Mouse (Mus musculus) frontal cortex, postnatal 36 days (tissue): ENCODE measurements at regions not wholly inside any gene's neighbourhood (a gene's known extent, or its start where the extent isn't known, plus 50 kb on each side); places are given as distances from the start of the nearest gene placed in this dataset.

Experiments used
- DNase-seq, 2 experiments: peaks; one replicate each; pipeline ENCODE4 v3.0.0; 2022; ENCODE audit warnings: low spot score in 2 of 2

DNA sequence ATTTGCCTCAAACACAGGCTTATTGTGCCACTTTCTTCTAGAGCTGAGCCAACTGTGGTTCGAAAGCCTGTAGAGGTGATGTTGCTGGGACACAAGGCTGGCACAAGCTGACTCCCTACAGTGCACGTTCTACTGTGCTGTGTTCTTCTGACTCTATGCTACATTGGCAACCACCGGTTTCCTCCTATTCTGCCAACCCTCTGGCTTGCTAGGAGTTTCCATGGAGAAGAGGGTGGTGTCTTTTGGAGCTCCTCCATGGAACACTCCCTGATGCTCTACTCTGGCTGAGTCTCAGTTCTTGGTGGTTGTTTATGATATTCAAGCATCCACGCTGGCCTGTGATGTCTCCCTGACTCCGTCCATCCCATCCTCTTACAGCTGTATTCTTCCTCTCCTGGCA, 124.9 kb upstream of the Nmur2 start:
- peak in 1 of 2 experiments; percentile 34 for DNase-seq

DNA sequence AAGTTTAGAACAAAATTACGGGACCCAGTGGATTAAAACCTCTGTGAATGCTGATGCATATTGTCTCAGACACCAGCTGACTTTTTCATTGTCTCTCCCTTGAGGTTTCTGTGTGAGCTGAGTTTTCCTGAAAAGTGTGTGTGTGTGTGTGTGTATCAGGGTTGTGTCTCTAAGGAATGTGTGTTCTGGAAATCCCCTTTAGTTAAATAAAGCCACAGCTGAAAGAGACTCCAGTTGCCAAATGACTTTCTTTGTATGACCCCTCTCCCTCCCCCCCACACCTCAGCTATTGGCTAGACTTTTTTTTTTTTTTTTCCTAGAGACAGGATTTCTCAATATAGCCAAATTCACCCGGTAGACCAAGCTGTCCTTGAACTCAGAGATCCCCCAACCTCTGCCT, 119.5 kb upstream of the Nmur2 start:
- DNase-seq, result no peak

DNA sequence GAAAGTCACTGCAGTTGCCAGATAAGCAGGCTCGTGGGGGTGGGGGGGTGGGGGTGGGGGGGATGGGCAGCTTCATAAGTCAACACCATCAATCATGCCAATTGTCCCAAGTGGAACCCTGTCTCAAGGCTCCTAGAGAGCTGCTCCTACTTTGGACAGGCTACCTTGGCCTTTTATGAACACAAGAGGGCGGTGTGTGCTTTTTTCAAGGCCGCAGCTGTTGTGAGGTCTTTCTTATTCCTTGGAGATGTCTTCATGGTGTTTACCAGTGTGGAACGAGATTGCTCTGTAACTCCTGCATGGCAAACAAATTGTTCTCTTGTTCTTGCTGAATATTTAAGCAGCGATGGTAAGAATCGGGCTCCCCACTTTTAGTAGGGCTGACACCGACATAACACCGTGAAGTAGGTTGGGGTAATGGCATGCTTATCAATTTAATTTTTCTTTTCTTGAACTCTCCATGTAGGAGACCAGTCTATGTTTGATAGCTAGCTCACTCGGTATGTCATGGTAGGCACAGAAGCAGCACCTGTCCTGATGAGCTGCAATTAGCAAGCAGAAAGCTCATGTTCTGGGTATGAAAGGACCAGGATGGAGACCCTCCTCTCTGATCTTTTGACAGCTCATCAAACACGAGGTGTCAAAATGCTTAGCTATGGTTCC, 118.7 kb upstream of the Nmur2 start:
- DNase-seq, result peak; percentile 39 to 81

DNA sequence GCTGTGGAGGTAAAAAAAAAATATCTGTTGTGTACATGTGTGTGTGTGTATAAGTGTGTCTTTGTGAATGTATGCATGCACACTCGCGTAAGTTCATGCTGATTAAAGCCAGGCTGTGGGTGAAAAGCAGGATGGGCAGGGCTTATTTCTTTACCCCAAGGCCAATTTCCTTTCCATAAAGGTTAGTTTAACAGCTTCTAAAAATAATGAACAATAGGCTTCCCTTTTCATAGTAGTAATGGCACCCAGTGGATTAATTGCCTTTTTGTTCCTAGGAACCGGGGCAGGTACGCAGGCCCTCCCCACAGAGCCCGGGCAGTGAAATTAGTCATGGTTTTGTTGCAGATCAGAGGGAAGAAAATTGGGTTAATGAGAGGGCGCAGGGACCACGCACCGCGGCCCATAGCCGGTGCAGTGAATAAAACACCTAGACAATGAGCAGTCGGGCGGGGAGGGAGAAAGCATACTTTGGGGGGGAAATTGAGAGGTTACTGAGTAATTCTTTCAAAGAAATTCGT, 110.1 kb upstream of the Nmur2 start:
- DNase-seq, result no peak

DNA sequence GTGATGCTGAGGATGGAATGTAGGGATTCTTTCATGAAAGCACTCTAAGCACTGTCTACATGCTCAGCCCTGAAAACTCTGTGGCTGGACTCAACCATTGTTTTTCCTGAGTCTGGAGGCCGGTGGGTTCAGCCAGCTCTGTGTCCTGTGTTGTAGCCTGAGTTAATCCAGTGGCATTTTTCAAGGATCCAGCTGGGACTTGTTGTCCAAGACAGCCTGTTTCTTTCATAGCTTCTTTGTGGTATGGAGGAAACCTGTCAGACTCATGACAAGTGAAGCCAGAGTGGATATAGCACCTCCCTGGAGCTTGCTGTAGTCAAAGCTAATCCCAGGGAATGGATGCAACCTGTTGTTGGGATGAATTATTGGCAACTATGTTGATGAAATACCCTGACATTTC, 108.9 kb upstream of the Nmur2 start:
- DNase-seq, result no peak

DNA sequence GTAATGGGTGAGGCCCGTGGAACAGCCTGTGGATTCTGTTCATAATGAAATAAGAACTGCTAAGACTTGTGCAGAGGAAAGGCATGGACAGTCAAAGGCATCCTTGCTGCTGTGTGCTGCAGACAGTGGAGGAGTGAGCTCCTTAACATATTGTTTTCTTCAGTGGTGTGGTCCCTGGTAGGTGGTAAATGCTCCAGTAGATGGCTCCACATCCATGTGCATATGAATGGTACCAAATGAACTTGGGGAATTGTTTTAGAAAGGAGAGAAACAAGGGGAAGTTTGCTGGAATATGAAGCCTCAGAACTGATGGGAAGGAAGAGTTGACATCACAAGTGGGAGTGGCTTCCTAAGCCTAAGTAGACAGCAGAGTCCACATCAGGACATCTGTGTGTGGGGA, 108.1 kb upstream of the Nmur2 start:
- DNase-seq, result peak in 1 of 2 experiments; percentile 37

DNA sequence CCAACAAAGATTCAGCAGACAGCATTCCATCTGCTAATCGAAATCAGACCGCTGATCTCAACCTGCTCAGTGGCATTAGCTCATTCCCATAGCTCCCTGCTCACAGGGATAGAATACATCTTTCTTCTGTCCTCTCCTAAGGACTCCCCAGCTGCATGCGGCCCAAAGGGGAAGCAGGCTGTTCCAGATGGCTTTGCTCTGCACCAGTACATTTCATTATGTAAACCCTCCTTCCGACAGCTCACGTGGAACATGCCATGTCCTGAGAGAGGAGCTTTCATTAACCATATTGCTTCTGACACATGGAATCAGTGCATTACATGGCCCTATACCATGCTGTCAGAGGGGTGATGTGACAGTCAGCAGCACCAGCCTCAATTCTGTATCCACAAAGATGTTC, 105.9 kb upstream of the Nmur2 start:
- DNase-seq, result no peak

DNA sequence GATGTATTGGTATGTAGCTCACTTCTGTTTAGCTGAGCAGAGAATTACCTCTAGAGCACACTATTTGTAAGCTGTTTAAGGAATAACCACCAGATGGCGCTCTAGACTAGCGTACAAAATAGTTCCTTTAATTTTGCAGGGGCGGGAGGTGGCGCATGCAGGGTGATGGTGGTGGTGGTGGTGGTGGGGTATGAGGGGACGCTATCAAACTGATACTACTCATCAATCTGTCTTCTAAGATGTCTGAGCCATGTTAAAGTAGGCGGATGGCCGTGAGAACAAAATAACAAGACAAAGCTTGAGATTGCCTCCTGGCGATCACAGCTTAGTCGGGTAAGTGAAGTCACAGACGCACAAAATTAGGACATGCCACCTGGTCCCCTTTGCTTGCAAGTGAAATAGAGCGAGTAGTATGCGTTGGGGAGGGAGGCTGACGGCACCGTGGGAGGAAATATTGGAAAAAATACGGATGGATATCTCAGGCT, 90.6 kb upstream of the Nmur2 start:
- peak; percentile 35 to 67 for DNase-seq

DNA sequence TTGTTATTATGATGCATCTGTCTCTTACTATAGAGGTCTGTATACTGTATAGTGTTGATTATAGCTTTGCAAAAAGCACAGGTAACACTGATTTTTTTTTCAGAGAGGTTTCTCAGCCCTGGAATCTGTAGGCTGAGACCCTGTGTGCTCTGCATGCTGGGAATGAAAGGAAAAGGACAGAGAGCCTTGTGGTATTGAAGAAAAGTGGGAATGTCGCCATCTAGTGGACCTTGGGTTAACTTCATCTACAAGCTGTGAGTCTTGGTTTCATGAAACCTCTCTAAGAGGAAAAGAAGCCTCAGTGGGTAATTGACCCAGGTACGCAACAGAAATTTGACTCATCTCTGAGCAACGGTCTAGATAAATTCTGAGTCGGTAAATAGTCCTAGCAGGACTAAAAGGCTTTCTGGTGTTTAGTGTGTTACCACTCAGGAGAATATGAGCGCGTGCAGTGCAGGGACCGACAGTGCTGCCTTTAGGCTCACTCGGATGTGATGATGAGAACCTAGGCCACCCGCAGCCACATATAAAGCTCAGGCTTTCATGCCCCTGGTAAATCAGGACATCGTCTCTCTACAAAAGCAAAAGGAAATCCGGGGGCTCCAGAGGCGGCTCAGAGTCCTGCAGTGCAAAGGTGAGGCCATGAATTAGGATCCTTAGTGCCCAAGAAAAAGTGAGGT, 75.9 kb upstream of the Nmur2 start:
- DNase-seq, result peak; percentile 38 to 68

DNA sequence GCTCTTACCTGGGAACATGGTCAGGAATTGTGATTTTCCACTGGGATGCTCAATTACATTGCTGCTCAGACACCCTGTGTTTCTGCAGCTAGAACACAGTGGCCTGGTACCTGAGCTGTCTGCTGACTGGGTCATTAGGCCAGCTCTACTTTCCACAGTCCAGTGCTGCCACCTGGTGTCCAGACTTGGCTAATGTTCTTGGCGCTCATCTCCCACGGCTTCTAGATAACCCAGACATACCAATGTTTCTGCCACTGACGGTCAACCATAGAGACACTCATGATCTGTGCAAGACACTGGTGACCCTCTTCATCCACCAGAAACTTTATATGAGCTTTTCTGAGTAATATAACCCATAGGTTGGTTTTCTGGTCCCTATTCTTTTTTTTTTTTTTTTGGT, 67.1 kb upstream of the Nmur2 start:
- peak; percentile 74 to 78 for DNase-seq

DNA sequence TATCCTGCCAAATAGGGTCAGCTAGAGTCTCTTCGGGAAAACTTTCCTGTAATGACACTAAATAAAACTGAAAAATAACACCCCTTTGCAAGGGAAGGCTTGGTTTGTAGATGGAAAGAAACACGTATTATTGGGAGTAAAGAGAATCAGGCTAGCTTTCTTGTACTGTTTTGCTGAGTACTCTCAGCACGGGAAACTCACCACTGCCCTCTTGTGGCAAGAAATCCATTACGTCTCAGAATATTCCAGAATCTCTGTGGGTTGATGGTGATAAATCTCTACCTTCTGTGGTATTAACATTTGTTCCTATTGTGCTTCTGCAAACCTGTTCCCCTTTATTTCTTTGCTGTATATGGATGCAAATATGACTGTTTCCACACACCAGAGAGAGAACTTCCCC, 64.8 kb upstream of the Nmur2 start:
- peak; percentile 57 to 83 for DNase-seq

DNA sequence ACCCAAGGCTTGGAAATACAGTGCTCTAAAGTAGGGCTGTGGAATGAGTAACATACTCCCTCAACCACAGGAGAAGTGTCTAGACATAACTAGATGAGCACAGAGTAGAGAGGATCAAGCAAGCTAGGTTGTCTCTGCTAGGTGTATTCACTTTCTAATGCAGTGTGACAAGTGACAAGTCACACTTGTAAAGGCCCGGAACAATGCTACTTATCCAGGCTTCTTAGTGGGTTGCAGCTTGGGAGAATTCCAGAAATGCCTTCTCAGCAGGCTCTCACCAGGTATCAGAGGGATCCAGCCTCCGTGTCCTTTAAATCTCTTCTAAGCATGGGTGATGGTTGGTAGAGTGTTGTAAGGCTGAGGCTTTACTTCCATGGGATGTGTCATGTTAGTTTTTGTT, 52.1 kb upstream of the Nmur2 start:
- no peak for DNase-seq
